Mouse (Mus musculus) cerebellum, adult 11-12 months (tissue): ENCODE data around the gene Mcub.

Experiments
- DNase-seq: peaks from one replicate; pipeline ENCODE4 v3.0.0; 2022

Mcub gene

GRCm38 (mm10) chr3:129969432-129970395, at the start of gene Mcub:
Gene Mcub, minus strand, starts transcription at chr3:129970206.
- DNase-seq, result no peak

GRCm38 (mm10) chr3:130012943-130013342, 42.9 kb upstream of the Mcub start:
- DNase-seq, result no peak

- no peak for DNase-seq
Observed at GRCm38 (mm10) chr3:130011236-130011635, 41.2 kb upstream of the Mcub start.

GRCm38 (mm10) chr3:130006141-130006540, 36.1 kb upstream of the Mcub start:
- DNase-seq, result no peak

DNA sequence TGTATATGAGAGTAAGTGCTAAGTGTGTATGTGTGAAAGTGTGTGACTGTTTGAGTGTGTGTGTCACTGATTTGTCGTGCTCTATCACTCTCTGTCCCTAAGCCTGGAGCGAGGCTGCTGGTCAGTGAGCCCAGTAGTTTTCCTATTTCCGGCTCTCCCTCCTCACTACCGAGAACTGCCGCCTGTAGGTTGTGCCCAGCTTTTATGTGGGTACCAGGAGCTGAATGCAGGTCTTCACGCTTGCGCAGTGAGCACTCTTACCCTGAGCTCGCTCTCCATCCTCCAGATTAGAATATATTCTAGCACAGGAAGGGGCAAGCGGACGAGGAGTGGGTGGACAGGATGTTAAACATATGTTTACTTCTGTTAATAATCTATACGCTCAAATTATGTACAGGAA, 30.9 kb upstream of the Mcub start:
- no peak for DNase-seq

- no peak for DNase-seq
Observed at GRCm38 (mm10) chr3:129998526-129998925, 28.5 kb upstream of the Mcub start.

DNA sequence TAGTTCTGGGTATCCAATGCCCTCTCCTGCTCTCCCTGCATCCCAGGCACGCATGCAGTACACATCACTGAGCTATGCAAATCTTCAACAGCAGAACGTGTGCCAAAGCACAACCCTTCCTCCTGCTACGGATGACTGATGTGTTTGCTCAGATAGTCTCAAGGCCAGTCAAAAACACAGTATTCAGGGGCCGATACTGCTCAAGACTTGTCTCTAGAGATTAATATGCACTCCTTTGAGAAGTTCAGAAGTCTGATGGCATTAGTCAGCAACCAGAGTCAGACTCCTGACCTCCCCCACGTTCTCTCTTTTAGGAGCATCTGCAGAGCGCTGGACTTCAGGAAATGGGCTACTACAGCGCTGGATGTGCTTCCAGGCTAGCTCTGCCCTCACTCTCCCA, 28.0 kb upstream of the Mcub start:
- DNase-seq, result no peak

DNA sequence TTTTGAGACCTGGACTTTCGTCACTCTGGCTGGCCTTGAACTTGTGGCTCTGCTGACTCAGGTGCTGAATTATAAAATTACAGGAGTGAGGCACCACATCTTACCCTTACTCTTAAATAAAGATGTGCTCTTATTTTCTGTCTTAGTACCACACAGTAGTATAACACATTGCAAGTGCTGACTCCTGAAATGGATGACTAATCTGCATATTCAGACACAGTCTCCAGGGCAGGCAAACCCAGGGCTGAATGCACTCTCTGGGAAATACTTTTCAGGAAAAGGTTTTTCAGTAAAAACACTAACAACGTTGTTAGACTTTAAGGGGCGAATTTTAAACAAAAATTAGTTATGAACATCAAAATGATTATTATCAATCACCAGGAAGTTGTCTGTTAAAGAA, 27.3 kb upstream of the Mcub start:
- no peak for DNase-seq

DNA sequence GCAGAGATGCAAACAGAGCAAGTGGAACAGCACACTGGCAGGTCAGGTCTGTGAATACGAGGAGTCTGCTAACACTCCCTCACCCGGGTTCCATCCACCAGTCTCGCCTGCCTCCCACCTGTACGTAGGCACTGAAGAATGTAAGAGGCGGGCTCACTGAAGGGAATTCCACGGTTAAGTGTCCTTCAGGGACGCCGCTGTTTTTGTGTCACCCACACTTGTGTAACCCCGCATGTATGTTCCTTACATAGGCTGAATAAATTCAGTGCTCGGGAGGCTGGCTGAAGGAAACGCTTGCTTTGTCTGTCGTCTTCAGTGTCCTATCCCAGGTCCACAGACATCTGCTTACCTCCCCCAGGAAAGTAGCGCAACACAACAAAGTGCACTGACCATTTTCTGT, 17.3 kb upstream of the Mcub start:
- DNase-seq, result no peak

- no peak for DNase-seq
Observed at GRCm38 (mm10) chr3:129985335-129985734, 15.3 kb upstream of the Mcub start.

GRCm38 (mm10) chr3:129984797-129985196, 14.8 kb upstream of the Mcub start:
- DNase-seq, result no peak

DNA sequence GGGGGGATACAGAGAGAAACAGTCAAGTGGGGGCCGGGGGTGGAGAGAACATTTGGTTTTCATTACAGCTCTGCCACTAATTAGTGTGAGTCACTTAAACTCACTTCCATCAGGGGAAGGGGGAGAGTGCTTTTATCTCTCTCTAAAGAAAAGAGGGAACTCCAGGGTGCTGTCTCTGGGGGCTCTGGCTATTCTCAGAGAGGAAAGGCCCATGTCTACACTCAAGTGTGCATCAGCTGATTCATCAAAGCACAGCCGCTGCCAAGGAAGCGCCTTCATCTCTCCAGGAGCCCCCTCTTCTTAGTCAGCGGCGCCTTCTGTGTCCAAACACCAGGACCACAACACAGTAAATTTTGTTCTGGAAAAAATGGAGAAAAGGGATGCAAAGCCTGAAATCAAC, 12.3 kb upstream of the Mcub start:
- no peak for DNase-seq

GRCm38 (mm10) chr3:129981756-129982155, 11.8 kb upstream of the Mcub start:
- no peak for DNase-seq

- DNase-seq, result no peak
Observed at GRCm38 (mm10) chr3:129979510-129979909, 9.5 kb upstream of the Mcub start.

DNA sequence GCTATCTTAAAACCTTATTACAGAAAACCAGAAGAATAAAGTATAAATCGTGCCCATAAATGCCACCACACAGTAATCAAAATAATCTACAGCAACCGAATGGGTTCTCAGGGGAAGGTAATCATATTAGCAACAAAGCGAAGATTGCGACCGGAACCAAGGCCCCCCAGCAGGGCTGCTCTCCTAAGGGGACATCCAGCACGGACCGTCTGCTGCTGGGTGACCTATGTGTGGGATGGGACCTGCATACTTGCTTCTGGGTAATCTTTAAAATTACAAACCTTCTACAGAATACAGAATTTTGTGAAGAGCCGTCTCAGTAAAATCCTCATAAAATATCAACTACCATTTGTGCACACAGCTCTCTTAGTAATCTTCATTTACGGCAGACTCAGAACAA, 8.7 kb upstream of the Mcub start:
- no peak for DNase-seq

- no peak for DNase-seq
Observed at GRCm38 (mm10) chr3:129976317-129976716, 6.3 kb upstream of the Mcub start.

- no peak for DNase-seq
Observed at GRCm38 (mm10) chr3:129970529-129971515, 816 bp upstream of the Mcub start.

DNA sequence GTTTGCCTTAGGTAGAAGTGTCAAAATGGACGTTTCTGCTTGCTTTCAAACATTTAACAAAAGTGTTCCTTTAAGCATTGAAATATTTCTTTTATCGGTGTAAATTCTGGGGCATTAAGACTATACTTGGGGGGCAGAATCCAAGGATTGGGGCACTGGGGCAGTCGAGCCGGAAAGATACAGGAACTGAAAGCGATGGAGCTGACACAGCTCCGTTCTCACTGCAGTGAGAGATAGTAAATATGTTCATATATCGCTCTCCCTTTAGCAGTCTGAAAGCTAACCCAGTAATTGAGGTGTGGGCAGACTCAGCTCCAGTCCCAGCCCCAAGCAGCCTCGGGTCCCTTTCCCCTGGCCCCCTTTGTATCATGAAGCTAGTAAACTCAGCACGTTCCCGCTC, 975 bp downstream of the Mcub start:
- DNase-seq, result no peak

DNA sequence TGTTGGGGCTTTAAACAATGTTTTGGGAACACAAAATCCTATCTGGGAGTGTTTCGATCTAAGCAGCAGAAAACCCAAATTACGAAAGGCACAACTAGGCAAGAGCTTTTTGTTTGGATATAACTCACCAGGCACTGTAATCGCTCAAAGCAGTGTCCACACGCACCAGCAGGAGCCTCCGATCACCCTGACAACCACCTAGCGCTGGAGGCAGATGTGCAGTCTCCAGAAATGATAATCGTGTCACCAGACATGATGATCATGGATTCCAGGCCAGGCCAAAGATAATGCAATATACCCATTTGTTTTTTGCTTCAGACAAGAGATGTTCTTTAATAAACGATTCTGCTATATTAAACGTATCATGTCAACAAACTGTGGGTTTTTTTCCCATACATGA, 2.1 kb downstream of the Mcub start:
- DNase-seq, result no peak

GRCm38 (mm10) chr3:129964681-129965080, 5.3 kb downstream of the Mcub start:
- DNase-seq, result no peak

DNA sequence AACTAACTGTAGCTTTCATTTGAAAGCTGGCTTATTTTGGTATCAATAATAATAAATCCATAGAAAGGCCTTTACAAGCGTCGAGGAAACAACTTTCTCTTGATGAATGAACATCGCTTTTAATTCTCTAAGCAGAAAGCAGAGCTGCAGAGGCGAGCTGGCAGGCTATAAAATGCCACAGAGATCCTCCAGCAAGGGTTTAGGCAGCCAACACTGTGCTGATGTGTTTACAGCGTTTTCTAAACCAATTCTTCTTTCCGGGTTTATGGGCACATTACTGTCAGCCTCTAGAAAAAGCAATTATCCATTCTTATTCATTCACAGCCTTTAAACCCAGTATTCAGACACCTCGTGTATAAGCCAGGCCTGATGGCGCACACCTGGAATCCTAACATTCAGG, 7.5 kb downstream of the Mcub start:
- DNase-seq, result no peak

DNA sequence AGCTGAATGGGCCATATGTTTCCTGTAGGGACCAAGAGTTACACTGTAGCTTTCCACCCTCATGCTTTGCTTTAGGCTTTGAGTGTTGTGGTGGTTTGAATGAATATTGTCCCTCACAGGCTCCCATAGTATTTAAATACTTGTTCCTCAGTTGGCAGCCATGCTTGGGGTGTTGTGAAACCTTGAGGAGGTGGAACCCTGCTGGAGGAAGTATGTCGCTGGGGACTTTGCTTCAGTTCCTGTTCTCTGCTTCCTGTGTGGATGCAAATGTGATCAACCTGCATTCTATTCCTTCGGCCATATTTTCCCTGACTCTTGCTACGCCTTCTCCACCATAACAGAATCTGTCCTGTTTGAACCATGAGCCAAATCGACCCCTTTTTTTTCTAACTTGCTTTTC, 16.7 kb downstream of the Mcub start:
- DNase-seq, result no peak

DNA sequence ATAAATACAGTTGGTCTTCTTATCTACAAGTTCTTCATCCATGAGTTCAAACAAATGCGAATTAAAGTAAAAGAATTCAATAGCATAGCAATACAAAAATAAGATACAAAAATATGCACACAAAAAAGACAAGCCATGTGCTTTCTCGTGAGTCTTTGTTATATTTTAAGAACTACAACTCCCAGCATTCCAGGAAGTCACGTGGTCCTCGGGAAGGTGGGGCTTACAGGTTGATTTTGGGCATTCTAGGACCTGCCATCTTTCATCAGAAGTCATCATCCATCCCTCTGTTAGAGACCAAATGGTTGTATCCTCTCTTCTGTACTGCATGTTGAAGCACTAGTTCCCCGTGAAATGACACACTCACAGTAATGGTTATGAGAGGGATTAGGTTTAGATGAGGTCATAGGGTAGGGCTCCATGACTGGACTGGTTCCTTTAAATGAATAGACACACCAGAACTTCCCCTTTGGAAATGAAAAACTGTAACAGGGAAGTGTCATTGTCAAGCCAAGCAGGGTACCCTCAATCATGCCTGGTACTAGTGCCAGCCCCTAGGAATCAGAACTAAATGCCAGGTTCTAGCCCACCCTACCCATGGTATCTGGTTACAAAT, 20.7 kb downstream of the Mcub start:
- no peak for DNase-seq
